Mouse (Mus musculus): ENCODE data around the gene Tpt1. TPM values are rescaled to one million over a fixed set of nuclear protein-coding genes. Genes with fewer than 3 reads are reported as not detected.

The Tpt1 gene
- total RNA-seq, 1 experiment from 2014 or later: 893 TPM

Other genes with a start within 250 kb of the Tpt1 start
- not detected in 2 replicates for gene Erich6b, start 202.8 kb upstream of the Tpt1 start, total RNA-seq (2017)
- gene Cog3, start 90.6 kb upstream of the Tpt1 start, total RNA-seq (2017): 27.0 and 27.6 TPM in 2 replicates
- 23.5 and 30.9 TPM in 2 replicates for gene Slc25a30, start 58.1 kb upstream of the Tpt1 start, total RNA-seq (2017)
- not detected in 2 replicates for gene Kctd4, start 109.9 kb downstream of the Tpt1 start, total RNA-seq (2017)
- gene Gtf2f2, start 165.8 kb downstream of the Tpt1 start, total RNA-seq (2017): 52.9 and 56.8 TPM in 2 replicates